Mouse (Mus musculus) gastrocnemius, postnatal 10 days (tissue): ENCODE data around the gene Lypd5. TPM values are rescaled to one million over a fixed set of nuclear protein-coding genes. Genes with fewer than 3 reads are reported as not detected.

Source experiments
- DNase-seq: peaks from one replicate; pipeline ENCODE4 v3.0.0; 2021; ENCODE audit warnings: mixed read lengths
- long read RNA-seq, 2 experiments: library from polyadenylated mRNA; stranded (forward); transcript quantifications; one replicate each; pipeline ENCODE4 v2.0.0; 2021
- total RNA-seq, 2 experiments: library from RNA; stranded (reverse); gene quantifications; 2 replicates each; pipeline ENCODE4 v1.2.3; 2021

Gene Lypd5
- total RNA-seq, result not detected
- long read RNA-seq, experiment 1, result 0 reads
- long read RNA-seq, experiment 2, result 0 reads

- DNase-seq, result no peak
Measured at GRCm38 (mm10) chr7:24348896-24349295, at the start of gene Lypd5. Lypd5 (plus strand) TSS chr7:24349196.

- no peak for DNase-seq
Measured at GRCm38 (mm10) chr7:24299823-24300481, 49.0 kb upstream of the Lypd5 start.

GRCm38 (mm10) chr7:24300771-24301282 is 48.2 kb upstream of the Lypd5 start, which contains the start of gene Zfp61:
Zfp61 (minus strand) TSS chr7:24301232.
- DNase-seq, result peak; percentile 12

- DNase-seq, result no peak
Measured at GRCm38 (mm10) chr7:24315726-24316566, 33.0 kb upstream of the Lypd5 start.

- DNase-seq, result peak; percentile 89
Measured at GRCm38 (mm10) chr7:24316567-24317092, 32.4 kb upstream of the Lypd5 start, which contains the start of gene Zfp94. Zfp94 (minus strand) TSS chr7:24316666.

GRCm38 (mm10) chr7:24318942-24319341 is 30.1 kb upstream of the Lypd5 start:
- no peak for DNase-seq

GRCm38 (mm10) chr7:24322593-24322992 is 26.4 kb upstream of the Lypd5 start:
- no peak for DNase-seq

GRCm38 (mm10) chr7:24325197-24325596 is 23.8 kb upstream of the Lypd5 start:
- DNase-seq, result peak; percentile 16

GRCm38 (mm10) chr7:24325675-24326128 is 23.3 kb upstream of the Lypd5 start:
- DNase-seq, result no peak

GRCm38 (mm10) chr7:24326273-24327135 is 22.5 kb upstream of the Lypd5 start:
- DNase-seq, result no peak

- DNase-seq, result no peak
Measured at GRCm38 (mm10) chr7:24327281-24327975, 21.6 kb upstream of the Lypd5 start.

GRCm38 (mm10) chr7:24333304-24333986 is 15.6 kb upstream of the Lypd5 start, which contains the start of gene Tescl:
Tescl (minus strand) TSS chr7:24333936.
- DNase-seq, result no peak

GRCm38 (mm10) chr7:24335699-24336309 is 13.2 kb upstream of the Lypd5 start:
- DNase-seq, result peak; percentile 72

GRCm38 (mm10) chr7:24338241-24338640 is 10.8 kb upstream of the Lypd5 start:
- DNase-seq, result no peak

GRCm38 (mm10) chr7:24343701-24344272 is 5.2 kb upstream of the Lypd5 start:
- no peak for DNase-seq

GRCm38 (mm10) chr7:24346444-24346843 is 2.6 kb upstream of the Lypd5 start:
- no peak for DNase-seq

- no peak for DNase-seq
Measured at GRCm38 (mm10) chr7:24355646-24356045, 6.7 kb downstream of the Lypd5 start.

- no peak for DNase-seq
Measured at GRCm38 (mm10) chr7:24356081-24356480, 7.1 kb downstream of the Lypd5 start.

- no peak for DNase-seq
Measured at GRCm38 (mm10) chr7:24357899-24358298, 8.9 kb downstream of the Lypd5 start.

- DNase-seq, result no peak
Measured at GRCm38 (mm10) chr7:24359269-24359668, 10.3 kb downstream of the Lypd5 start.
